Mouse (Mus musculus) kidney, postnatal 10 days (tissue): ENCODE data around the gene Lrp3.
A peak's percentile ranks its signal among the peaks of the same experiment; 100 is the strongest.

Source experiments
- DNase-seq: peaks from one replicate; pipeline ENCODE4 v3.0.0; 2021; ENCODE audit warnings: mixed read lengths

Gene Lrp3

GRCm38 (mm10) chr7:35189699-35190098, 25.6 kb downstream of the Lrp3 start:
- DNase-seq, result no peak

- peak; percentile 36 for DNase-seq
Observed at GRCm38 (mm10) chr7:35185889-35186569, 29.3 kb downstream of the Lrp3 start, which contains the start of gene Slc7a10. TSS of gene Slc7a10 (plus strand) at chr7:35186385.

GRCm38 (mm10) chr7:35184833-35185724, 30.2 kb downstream of the Lrp3 start:
- DNase-seq, result peak; percentile 54

- DNase-seq, result peak; percentile 64
Observed at GRCm38 (mm10) chr7:35176412-35177381, 38.6 kb downstream of the Lrp3 start.

- DNase-seq, result no peak
Observed at GRCm38 (mm10) chr7:35175533-35175932, 39.8 kb downstream of the Lrp3 start.

- no peak for DNase-seq
Observed at GRCm38 (mm10) chr7:35172519-35172918, 42.8 kb downstream of the Lrp3 start.

- peak; percentile 91 for DNase-seq
Observed at GRCm38 (mm10) chr7:35171867-35172382, 43.4 kb downstream of the Lrp3 start.

GRCm38 (mm10) chr7:35169341-35169740, 46.0 kb downstream of the Lrp3 start:
- DNase-seq, result peak; percentile 94

GRCm38 (mm10) chr7:35167925-35168324, 47.4 kb downstream of the Lrp3 start:
- no peak for DNase-seq

- no peak for DNase-seq
Observed at GRCm38 (mm10) chr7:35166988-35167387, 48.3 kb downstream of the Lrp3 start.

- no peak for DNase-seq
Observed at GRCm38 (mm10) chr7:35164131-35164530, 51.2 kb downstream of the Lrp3 start.

GRCm38 (mm10) chr7:35163600-35163999, 51.7 kb downstream of the Lrp3 start:
- DNase-seq, result no peak

GRCm38 (mm10) chr7:35162443-35162842, 52.9 kb downstream of the Lrp3 start:
- no peak for DNase-seq

- DNase-seq, result no peak
Observed at GRCm38 (mm10) chr7:35157512-35157911, 57.8 kb downstream of the Lrp3 start.

- DNase-seq, result no peak
Observed at GRCm38 (mm10) chr7:35156561-35157477, 58.5 kb downstream of the Lrp3 start.

- DNase-seq, result no peak
Observed at GRCm38 (mm10) chr7:35154449-35154848, 60.8 kb downstream of the Lrp3 start.

- DNase-seq, result no peak
Observed at GRCm38 (mm10) chr7:35150860-35151259, 64.4 kb downstream of the Lrp3 start.
